Mouse (Mus musculus) bone marrow macrophage, adult 2 months (primary cell): ENCODE measurements around the gene AI481877.

Source experiments
- CTCF ChIP-seq: IDR thresholded peaks from 2 replicates; pipeline ENCODE4 v1.5.1; 2012; ENCODE audit warnings: low read depth, mild to moderate bottlenecking, low read length, moderate library complexity
- POLR2A ChIP-seq: IDR thresholded peaks from 2 replicates; pipeline ENCODE4 v1.6.1; 2012; ENCODE audit warnings: mild to moderate bottlenecking, low read depth, low read length, borderline replicate concordance

- no peak for TF ChIP-seq CTCF
- no peak for TF ChIP-seq POLR2A
These were observed 34.6 kb upstream of the AI481877 start for GRCm38 (mm10) chr4:59173181-59173922.
